Mouse (Mus musculus) cerebellum, adult 2 months (tissue): Measurements from ENCODE around the gene Cpox. TPM values are rescaled to one million over a fixed set of nuclear protein-coding genes. Genes with fewer than 3 reads are reported as not detected.

Experiments used
- DNase-seq, 2 experiments: peaks; one replicate each; pipeline ENCODE4 v3.0.0; 2021
- H3K27ac ChIP-seq: fragments of 200-500 bp; 2 replicates; pipeline ENCODE4 v1.5.1; 2012; ENCODE audit warnings: low read length, control low read depth, inconsistent platforms; ENCODE audit not compliant: insufficient read depth
- H3K27me3 ChIP-seq: fragments of 200-500 bp; 2 replicates; pipeline ENCODE4 v1.6.1; 2012; ENCODE audit warnings: inconsistent platforms, mild to moderate bottlenecking, low read length, moderate library complexity; ENCODE audit not compliant: control insufficient read depth, insufficient read depth
- H3K4me1 ChIP-seq: fragments of 200-500 bp; 2 replicates; pipeline ENCODE4 v1.6.1; 2011; ENCODE audit warnings: low read length; ENCODE audit not compliant: control insufficient read depth, insufficient read depth
- H3K4me3 ChIP-seq: fragments of 200-500 bp; replicated peaks from 2 replicates; pipeline ENCODE3; 2011; ENCODE audit warnings: mild to moderate bottlenecking, low read depth, low read length, control low read depth; ENCODE audit not compliant: insufficient read depth
- CTCF ChIP-seq: fragments of 200-500 bp; IDR thresholded peaks from 2 replicates; pipeline ENCODE4 v1.5.1; 2011; ENCODE audit warnings: low read depth, mild to moderate bottlenecking, control low read depth, low read length, moderate library complexity, borderline replicate concordance; ENCODE audit not compliant: insufficient read depth
- POLR2A ChIP-seq: fragments of 200-500 bp; IDR thresholded peaks from 2 replicates; pipeline ENCODE4 v1.6.1; 2011; ENCODE audit warnings: low read length, control low read depth, borderline replicate concordance; ENCODE audit not compliant: insufficient read depth
- WGBS: fragments of 180-500 bp; shearing (Covaris S2); methylation state at CpG from one replicate; pipeline ENCODE4 v1.1.7; 2018; 5-methylcytosine and 5-hydroxymethylcytosine counted together
- polyA plus RNA-seq: library from polyadenylated mRNA; depleted of rRNA; stranded (reverse); fragments of >200 nt; gene quantifications from 2 replicates; pipeline ENCODE4 v1.2.3, GENCODE M21; 2012

Gene Cpox
- polyA plus RNA-seq, 1 experiment: 44.4 TPM

- H3K27me3 ChIP-seq: no peaks in the 10 kb centered on the region
- H3K27ac ChIP-seq: no peak overlapping the region
- H3K4me1 ChIP-seq: no peaks in the 10 kb centered on the region
- DNase-seq: no peak
- WGBS: 91% methylated on average over 4 of the region's 4 CpGs
- no peak for TF ChIP-seq CTCF
- TF ChIP-seq POLR2A: no peak
- H3K4me3 ChIP-seq: no peak overlapping the region
Measured at GRCm38 (mm10) chr16:58707276-58707905, 37.3 kb downstream of the Cpox start.

- Histone ChIP-seq H3K27me3 (no peaks in the 10 kb centered on the region), H3K4me1 (no peaks in the 10 kb centered on the region), H3K4me3 (no peak overlapping the region), H3K27ac (no peak overlapping the region)
- 90% methylated on average over 3 of the region's 3 CpGs for WGBS
- no peak for TF ChIP-seq POLR2A
- no peak for DNase-seq
Measured at GRCm38 (mm10) chr16:58708601-58709475, 38.7 kb downstream of the Cpox start.

GRCm38 (mm10) chr16:58709536-58709935 is 39.4 kb downstream of the Cpox start:
- no peak overlapping the region for H3K4me3 ChIP-seq
- no peaks in the 10 kb centered on the region for H3K4me1 ChIP-seq
- no peaks in the 10 kb centered on the region for H3K27me3 ChIP-seq
- TF ChIP-seq POLR2A: no peak
- H3K27ac ChIP-seq: no peak overlapping the region
- WGBS: 72% methylated on average over 4 of the region's 4 CpGs
- DNase-seq: no peak

GRCm38 (mm10) chr16:58712221-58712620 is 42.1 kb downstream of the Cpox start:
- TF ChIP-seq CTCF: no peak
- TF ChIP-seq POLR2A: no peak
- DNase-seq: no peak
- H3K27ac ChIP-seq: no peak overlapping the region
- 83% methylated on average over 8 of the region's 8 CpGs for WGBS
- no peaks in the 10 kb centered on the region for H3K4me1 ChIP-seq
- H3K27me3 ChIP-seq: no peaks in the 10 kb centered on the region
- no peak overlapping the region for H3K4me3 ChIP-seq

- Histone ChIP-seq H3K27me3 (no peaks in the 10 kb centered on the region), H3K4me1 (no peaks in the 10 kb centered on the region), H3K27ac (no peak overlapping the region), H3K4me3 (no peak overlapping the region)
- DNase-seq: no peak
- 93% methylated on average over 1 of the region's 1 CpGs for WGBS
- no peak for TF ChIP-seq POLR2A
- no peak for TF ChIP-seq CTCF
Measured at GRCm38 (mm10) chr16:58713128-58713527, 43.0 kb downstream of the Cpox start.

GRCm38 (mm10) chr16:58715018-58715417 is 44.9 kb downstream of the Cpox start:
- Histone ChIP-seq H3K4me1 (no peaks in the 10 kb centered on the region), H3K4me3 (no peak overlapping the region), H3K27me3 (no peaks in the 10 kb centered on the region), H3K27ac (no peak overlapping the region)
- 73% methylated on average over 4 of the region's 4 CpGs for WGBS
- no peak for TF ChIP-seq POLR2A
- no peak for TF ChIP-seq CTCF
- no peak for DNase-seq

GRCm38 (mm10) chr16:58718666-58719120 is 48.6 kb downstream of the Cpox start, which contains the start of gene Gpr15:
Gpr15 (minus strand) TSS chr16:58719070.
- DNase-seq: no peak
- Histone ChIP-seq H3K27me3 (no peaks in the 10 kb centered on the region), H3K4me1 (no peaks in the 10 kb centered on the region), H3K27ac (no peak within 1 kb of the TSS), H3K4me3 (no peak within 1 kb of the TSS)
- WGBS: 91% methylated on average over 7 of the region's 7 CpGs
- TF ChIP-seq CTCF (no peak), POLR2A (no peak)

GRCm38 (mm10) chr16:58722292-58722691 is 52.2 kb downstream of the Cpox start:
- WGBS: 94% methylated on average over 2 of the region's 2 CpGs
- H3K4me1 ChIP-seq: no peaks in the 10 kb centered on the region
- no peak for TF ChIP-seq POLR2A
- TF ChIP-seq CTCF: no peak
- no peak overlapping the region for H3K4me3 ChIP-seq
- no peaks in the 10 kb centered on the region for H3K27me3 ChIP-seq
- no peak for DNase-seq
- H3K27ac ChIP-seq: no peak overlapping the region
